Mouse (Mus musculus) forebrain, embryonic 16.5 days (tissue): ENCODE results near the gene Itprid1. TPM values are rescaled to one million over a fixed set of nuclear protein-coding genes. Genes with fewer than 3 reads are reported as not detected.

Experiments used
- ATAC-seq: fragments of 200-750 bp; cut with Nextera tagmentation; 2 replicates; pipeline ENCODE4 v1.8.0; 2017; ENCODE audit warnings: mild to moderate bottlenecking, moderate library complexity
- H3K27ac ChIP-seq: fragments of 300-500 bp; sonication (generic); 2 replicates; pipeline ENCODE4 v1.5.1; 2014; ENCODE audit warnings: low read length, control low read depth
- H3K27me3 ChIP-seq: fragments of 300-500 bp; sonication (generic); replicated peaks from 2 replicates; pipeline ENCODE4 v1.6.1; 2014; ENCODE audit warnings: low read length; ENCODE audit not compliant: control insufficient read depth, insufficient read depth
- H3K36me3 ChIP-seq: fragments of 300-500 bp; sonication (generic); 2 replicates; pipeline ENCODE4 v1.6.1; 2014; ENCODE audit not compliant: control insufficient read depth, insufficient read depth
- H3K4me1 ChIP-seq: fragments of 300-500 bp; sonication (generic); replicated peaks from 2 replicates; pipeline ENCODE4 v1.6.1; 2014; ENCODE audit warnings: low read length; ENCODE audit not compliant: control insufficient read depth, insufficient read depth
- H3K4me2 ChIP-seq: fragments of 300-500 bp; sonication (generic); 2 replicates; pipeline ENCODE4 v1.6.1; 2014; ENCODE audit warnings: mild to moderate bottlenecking, low read length, control low read depth
- H3K4me3 ChIP-seq: fragments of 300-500 bp; sonication (generic); replicated peaks from 2 replicates; pipeline ENCODE4 v1.5.1; 2014; ENCODE audit warnings: mild to moderate bottlenecking, low read length, control low read depth
- H3K9ac ChIP-seq: fragments of 300-500 bp; sonication (generic); replicated peaks from 2 replicates; pipeline ENCODE4 v1.6.1; 2014; ENCODE audit warnings: low read depth, low read length, control low read depth
- H3K9me3 ChIP-seq: fragments of 300-500 bp; sonication (generic); 2 replicates; pipeline ENCODE4 v1.6.1; 2016; ENCODE audit warnings: low read length; ENCODE audit not compliant: control insufficient read depth
- WGBS: fragments of 180-500 bp; shearing (Covaris S2); extraction: QIAGEN DNeasy Blood & Tissue Kit; methylation state at CpG from one replicate; pipeline ENCODE4 v1.1.7; 2014; 5-methylcytosine and 5-hydroxymethylcytosine counted together
- polyA plus RNA-seq: library from polyadenylated mRNA; unstranded; fragments of >200 nt; fragmentation: Nextera tagmentation; extraction: Ambion mirVana; gene quantifications from 2 replicates; pipeline ENCODE4 v1.2.1, GENCODE M21; 2015

The Itprid1 gene
- 2.9 and 3.1 TPM in 2 replicates for polyA plus RNA-seq

DNA sequence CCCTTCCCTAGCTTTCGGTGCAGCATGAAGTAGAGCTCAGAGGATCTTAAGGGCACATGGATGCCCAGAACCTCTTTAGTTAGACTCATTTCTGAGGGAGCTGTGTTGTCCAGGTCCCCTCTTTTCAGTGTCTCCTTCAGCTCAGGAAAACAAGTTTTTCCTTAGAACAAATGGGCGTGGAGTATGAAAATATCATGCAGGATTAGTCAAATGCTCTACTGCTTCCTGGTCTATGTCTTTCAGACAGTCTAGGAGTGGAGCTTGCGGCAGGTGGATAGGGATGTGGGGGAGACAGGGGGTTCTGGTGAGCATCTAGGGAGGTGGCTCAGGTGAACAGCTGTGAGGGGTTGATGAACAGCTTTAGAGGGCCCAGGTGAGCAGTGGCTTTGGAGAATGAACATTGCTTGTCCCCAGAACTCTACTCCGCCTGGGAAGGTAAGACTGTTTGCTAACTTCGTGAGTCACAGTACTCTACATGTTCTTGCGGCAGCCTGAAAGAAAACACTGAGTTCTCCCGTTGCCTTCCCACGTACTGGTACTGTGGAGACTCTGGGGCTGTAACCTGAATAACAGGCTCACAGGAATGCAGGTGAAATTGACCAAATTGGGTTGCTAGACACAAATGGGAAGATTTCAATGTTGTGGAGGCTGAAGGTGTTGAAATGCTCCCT, at the start of gene Itprid1:
Gene Itprid1, plus strand, starts transcription at position 246 of the 671 bp plus-strand sequence.
- no peak within 1 kb of the TSS for H3K27ac ChIP-seq
- 87% methylated on average over 8 of the region's 8 CpGs for WGBS
- no peak for ATAC-seq
- no peaks in the 10 kb centered on the region for H3K36me3 ChIP-seq
- no peak within 1 kb of the TSS for H3K9ac ChIP-seq
- H3K4me3 ChIP-seq: no peak within 1 kb of the TSS
- no peaks in the 10 kb centered on the region for H3K9me3 ChIP-seq
- H3K27me3 ChIP-seq: no peaks in the 10 kb centered on the region
- no peak within 1 kb of the TSS for H3K4me2 ChIP-seq
- H3K4me1 ChIP-seq: no peaks in the 10 kb centered on the region

DNA sequence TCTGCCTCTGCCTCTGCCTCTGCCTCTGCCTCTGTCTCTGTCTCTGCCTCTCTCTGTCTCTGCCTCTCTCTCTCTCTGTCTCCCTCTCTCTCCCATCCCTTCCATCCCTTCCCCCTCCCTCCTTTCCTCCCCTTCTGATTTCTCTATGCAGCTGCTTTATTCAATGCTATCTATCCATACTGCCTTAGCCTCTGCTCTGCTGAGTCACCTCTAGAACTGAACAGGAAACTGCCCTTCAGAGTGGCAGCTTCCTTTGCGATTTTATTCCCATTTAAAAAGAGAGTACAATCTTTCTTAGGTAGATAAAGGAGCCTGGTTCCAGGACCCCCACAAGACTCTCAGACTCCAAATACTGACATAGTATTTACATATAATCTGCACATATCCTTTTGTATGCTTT, 47.1 kb upstream of the Itprid1 start:
- Histone ChIP-seq H3K9ac (no peak overlapping the region), H3K4me3 (no peak overlapping the region), H3K9me3 (no peaks in the 10 kb centered on the region), H3K4me1 (peaks cover 34% of the 10 kb centered on the region), H3K27me3 (no peaks in the 10 kb centered on the region), H3K27ac (peak overlapping the region; percentile 42; the same call in 1 of the 2 replicates), H3K4me2 (no peak overlapping the region), H3K36me3 (no peaks in the 10 kb centered on the region)
- no peak for ATAC-seq
- WGBS: 93% methylated on average over 1 of the region's 1 CpGs

DNA sequence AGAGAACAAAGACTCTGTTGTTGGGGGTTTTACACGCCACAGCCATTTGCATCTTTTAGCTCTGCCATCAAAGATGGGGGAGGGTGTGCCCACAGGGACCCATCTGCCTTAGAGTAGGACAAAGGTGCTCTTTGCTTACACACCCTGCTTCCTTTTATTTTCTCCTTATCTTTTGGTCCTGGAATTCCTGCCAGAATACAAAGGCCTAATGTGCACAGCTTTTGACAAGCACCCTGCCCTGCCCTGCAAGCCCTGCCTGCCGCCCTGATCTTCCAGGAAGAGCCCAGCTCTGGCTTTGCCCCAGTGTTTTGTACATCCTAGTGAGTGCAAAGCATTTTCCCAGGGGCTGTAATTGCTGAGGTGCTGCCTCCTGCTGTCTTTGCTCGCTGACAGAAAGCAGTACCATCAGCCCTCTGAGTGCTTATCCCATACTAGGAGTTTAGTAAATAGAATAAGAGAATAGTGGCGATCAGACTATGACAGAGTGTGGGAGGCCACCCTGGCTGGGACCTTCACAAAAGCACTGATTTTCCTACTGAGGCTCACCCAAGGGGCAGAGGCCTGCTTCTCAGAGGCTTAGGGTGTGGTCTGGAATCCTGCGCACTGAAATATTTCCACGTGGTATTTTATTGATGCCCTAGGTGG, 44.7 kb upstream of the Itprid1 start:
- H3K27ac ChIP-seq: peak overlapping the region; percentile 100
- H3K9ac ChIP-seq: peak overlapping the region; percentile 65
- peak overlapping the region; percentile 47 for H3K4me2 ChIP-seq

DNA sequence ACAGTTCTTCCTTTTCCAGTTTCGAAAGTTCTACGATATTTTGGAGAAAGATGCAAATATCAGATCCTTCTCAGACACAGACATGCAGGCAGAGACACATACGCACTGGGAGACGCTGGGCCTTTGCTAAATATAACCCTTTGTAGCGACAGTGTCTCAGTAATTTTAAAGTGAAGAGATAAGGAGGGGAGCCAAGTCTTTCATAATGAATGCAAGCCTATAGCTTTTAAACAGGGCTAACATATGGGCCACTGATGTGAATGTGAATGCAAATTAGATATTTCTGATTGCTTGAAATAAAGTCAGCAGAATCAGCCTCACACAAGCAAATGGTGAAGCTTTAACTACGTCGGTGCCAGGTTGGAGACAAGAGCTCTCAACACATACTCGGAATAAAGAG, 44.2 kb upstream of the Itprid1 start:
- H3K9me3 ChIP-seq: no peaks in the 10 kb centered on the region
- peak overlapping the region; percentile 100 for H3K27ac ChIP-seq
- H3K4me3 ChIP-seq: no peak overlapping the region
- H3K36me3 ChIP-seq: no peaks in the 10 kb centered on the region
- ATAC-seq: peak; percentile 91
- 9% methylated on average over 8 of the region's 8 CpGs for WGBS
- peaks cover 34% of the 10 kb centered on the region for H3K4me1 ChIP-seq
- H3K27me3 ChIP-seq: no peaks in the 10 kb centered on the region
- H3K4me2 ChIP-seq: peak overlapping the region; percentile 47
- peak overlapping the region; percentile 65; the same call in 1 of the 2 replicates for H3K9ac ChIP-seq

More for the DNA sequence above, 44.7 kb upstream of the Itprid1 start:
- H3K4me3 ChIP-seq: peak overlapping the region; percentile 7
- H3K4me1 ChIP-seq: peaks cover 34% of the 10 kb centered on the region
- H3K27me3 ChIP-seq: no peaks in the 10 kb centered on the region
- 4% methylated on average over 6 of the region's 6 CpGs for WGBS
- H3K9me3 ChIP-seq: no peaks in the 10 kb centered on the region
- H3K36me3 ChIP-seq: no peaks in the 10 kb centered on the region
- peak; percentile 76 for ATAC-seq

DNA sequence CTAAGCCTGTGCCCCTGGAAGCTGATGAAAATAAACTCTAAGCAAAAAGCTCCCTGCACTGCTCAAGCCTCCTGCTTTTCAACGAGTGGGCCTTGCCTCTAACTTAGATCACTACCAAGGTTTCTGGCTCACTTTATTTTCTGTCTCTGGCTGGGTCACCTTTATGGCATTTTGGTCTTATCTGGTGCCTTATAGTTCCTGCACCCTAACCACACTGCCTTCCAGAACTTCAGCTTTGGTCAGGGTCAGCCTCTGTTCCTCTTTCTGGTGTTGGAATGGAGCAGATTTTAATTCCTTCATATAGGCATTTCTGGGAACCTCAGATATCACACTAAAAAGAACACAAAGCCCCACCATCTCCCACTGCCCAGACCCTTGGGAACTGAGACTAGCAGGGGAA, 34.0 kb upstream of the Itprid1 start:
- H3K4me2 ChIP-seq: peak overlapping the region; percentile 29; the same call in 1 of the 2 replicates
- no peaks in the 10 kb centered on the region for H3K9me3 ChIP-seq
- no peaks in the 10 kb centered on the region for H3K36me3 ChIP-seq
- 68% methylated on average over 1 of the region's 1 CpGs for WGBS
- no peak for ATAC-seq
- peak overlapping the region; percentile 95 for H3K27ac ChIP-seq
- H3K27me3 ChIP-seq: no peaks in the 10 kb centered on the region
- H3K4me3 ChIP-seq: no peak overlapping the region
- H3K9ac ChIP-seq: peak overlapping the region; percentile 39; the same call in 1 of the 2 replicates
- H3K4me1 ChIP-seq: peaks cover 18% of the 10 kb centered on the region

DNA sequence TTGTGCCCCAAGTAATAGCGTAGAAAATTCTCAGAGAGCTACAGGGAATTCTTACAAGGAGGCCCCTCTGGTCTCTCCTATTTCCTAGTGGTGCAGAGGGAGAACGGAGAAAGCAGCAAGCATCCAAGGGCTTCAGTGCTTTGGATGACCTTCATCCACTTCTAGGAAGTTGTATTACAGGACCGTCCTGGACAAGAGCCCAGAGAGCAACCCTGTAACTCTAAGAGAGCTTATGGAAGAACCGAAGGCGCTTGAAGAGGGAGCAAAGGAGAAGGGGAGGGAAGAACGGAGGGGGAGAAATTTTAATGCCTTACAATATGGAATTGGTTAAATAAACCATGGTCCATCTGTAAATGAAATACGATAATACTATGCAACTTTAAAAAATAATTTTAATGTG, 33.3 kb upstream of the Itprid1 start:
- H3K4me3 ChIP-seq: no peak overlapping the region
- H3K27me3 ChIP-seq: no peaks in the 10 kb centered on the region
- peak overlapping the region; percentile 29 for H3K4me2 ChIP-seq
- H3K9me3 ChIP-seq: no peaks in the 10 kb centered on the region
- H3K27ac ChIP-seq: peak overlapping the region; percentile 95
- peaks cover 18% of the 10 kb centered on the region for H3K4me1 ChIP-seq
- 55% methylated on average over 7 of the region's 7 CpGs for WGBS
- no peaks in the 10 kb centered on the region for H3K36me3 ChIP-seq
- peak overlapping the region; percentile 39 for H3K9ac ChIP-seq
- no peak for ATAC-seq

DNA sequence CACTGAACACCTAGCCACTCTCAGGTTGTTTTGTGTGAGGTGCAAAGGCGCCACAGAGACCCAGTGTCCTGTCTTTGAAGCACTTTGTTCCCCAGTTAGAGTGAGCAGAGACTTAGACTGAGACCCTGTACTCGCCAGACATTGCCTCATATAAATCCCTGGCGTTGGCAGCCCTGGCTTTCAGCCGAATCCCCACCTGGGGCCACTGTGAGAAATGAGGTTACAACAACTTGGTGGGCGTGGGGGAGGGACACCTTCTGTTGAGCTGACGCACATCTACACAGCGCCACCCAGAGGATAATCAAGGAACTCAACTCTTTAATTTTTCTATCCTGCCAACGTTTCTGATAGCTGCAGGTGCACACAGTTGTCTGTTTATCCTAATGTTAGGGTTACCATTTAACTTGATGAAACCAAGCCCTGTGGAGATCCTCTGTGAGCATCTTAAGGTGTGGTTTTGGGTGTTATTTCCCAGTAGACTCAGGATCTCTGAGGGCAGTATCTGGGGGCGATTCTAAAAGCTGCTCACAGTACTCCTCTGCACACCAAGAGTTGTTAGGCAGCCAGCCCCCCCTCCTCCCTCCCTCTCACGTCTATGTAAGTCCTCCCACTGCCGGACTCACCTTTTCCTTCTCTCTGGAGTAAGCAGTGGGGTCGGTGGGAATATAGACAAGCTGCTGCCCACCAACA, 32.6 kb upstream of the Itprid1 start:
- Histone ChIP-seq H3K27ac (peak overlapping the region; percentile 92), H3K27me3 (no peaks in the 10 kb centered on the region), H3K9ac (peak overlapping the region; percentile 28; the same call in 1 of the 2 replicates), H3K4me3 (peak overlapping the region; percentile 16), H3K4me1 (peaks cover 18% of the 10 kb centered on the region), H3K9me3 (no peaks in the 10 kb centered on the region), H3K4me2 (peak overlapping the region; percentile 33), H3K36me3 (no peaks in the 10 kb centered on the region)
- 17% methylated on average over 12 of the region's 12 CpGs for WGBS
- ATAC-seq: peak; percentile 78

DNA sequence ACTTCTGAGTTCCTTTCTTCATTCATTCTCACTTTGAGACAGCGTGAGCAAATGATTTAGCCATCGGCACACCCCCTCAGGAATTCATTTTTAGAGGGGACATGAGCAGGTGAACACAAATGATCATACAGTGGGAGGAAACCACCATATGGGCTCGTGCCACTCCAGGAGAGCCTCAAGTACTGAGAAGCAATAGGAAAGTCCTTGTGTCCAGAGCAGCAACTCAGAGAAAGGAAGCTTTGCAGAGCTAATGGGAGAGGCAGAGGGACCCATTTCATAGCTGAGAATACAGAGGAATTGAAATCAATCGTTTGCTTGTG, 32.1 kb upstream of the Itprid1 start:
- peak overlapping the region; percentile 28; the same call in 1 of the 2 replicates for H3K9ac ChIP-seq
- peak overlapping the region; percentile 33 for H3K4me2 ChIP-seq
- peak overlapping the region; percentile 92 for H3K27ac ChIP-seq
- H3K4me3 ChIP-seq: peak overlapping the region; percentile 16
- peaks cover 18% of the 10 kb centered on the region for H3K4me1 ChIP-seq
- WGBS: 68% methylated on average over 4 of the region's 4 CpGs
- H3K9me3 ChIP-seq: no peaks in the 10 kb centered on the region
- H3K36me3 ChIP-seq: no peaks in the 10 kb centered on the region
- no peaks in the 10 kb centered on the region for H3K27me3 ChIP-seq
- ATAC-seq: no peak
